Mouse (Mus musculus) spleen, adult 2 months (tissue): ENCODE data around the gene Lama1. TPM values are rescaled to one million over a fixed set of nuclear protein-coding genes. Genes with fewer than 3 reads are reported as not detected.

Experiments used
- DNase-seq, 2 experiments: peaks; one replicate each; pipeline versions ENCODE4 v3.0.0 to v3.0.0-alpha.2; 2012 to 2021; ENCODE audit warnings: low spot score in 2 of 2, low read depth in 1 of 2
- H3K27ac ChIP-seq: fragments of 200-500 bp; 2 replicates; pipeline ENCODE4 v1.5.1; 2012; ENCODE audit warnings: low read length, inconsistent platforms; ENCODE audit not compliant: insufficient read depth
- H3K27me3 ChIP-seq: fragments of 200-500 bp; 2 replicates; pipeline ENCODE4 v1.6.1; 2012; ENCODE audit warnings: mild to moderate bottlenecking, moderate library complexity, low read length, inconsistent platforms; ENCODE audit not compliant: control insufficient read depth, insufficient read depth
- H3K36me3 ChIP-seq: fragments of 200-500 bp; 2 replicates; pipeline ENCODE4 v1.6.1; 2012; ENCODE audit warnings: mild to moderate bottlenecking, low read length, inconsistent platforms; ENCODE audit not compliant: control insufficient read depth, insufficient read depth
- H3K4me1 ChIP-seq: fragments of 200-500 bp; 2 replicates; pipeline ENCODE4 v1.6.1; 2011; ENCODE audit warnings: inconsistent platforms; ENCODE audit not compliant: control insufficient read depth, insufficient read depth, insufficient read length
- H3K4me3 ChIP-seq: fragments of 200-500 bp; 2 replicates; pipeline ENCODE4 v1.5.1; 2011; ENCODE audit warnings: mild to moderate bottlenecking, inconsistent platforms; ENCODE audit not compliant: insufficient read depth, insufficient read length; ENCODE audit errors: extremely low read depth
- CTCF ChIP-seq: fragments of 200-500 bp; IDR thresholded peaks from 2 replicates; pipeline ENCODE4 v1.5.1; 2011; ENCODE audit warnings: mild to moderate bottlenecking, inconsistent platforms; ENCODE audit not compliant: insufficient read depth, insufficient read length, insufficient replicate concordance; ENCODE audit errors: extremely low read depth
- POLR2A ChIP-seq: fragments of 200-500 bp; IDR thresholded peaks from 2 replicates; pipeline ENCODE4 v1.6.1; 2011; ENCODE audit warnings: low read depth, low read length, inconsistent platforms
- WGBS: fragments of 180-500 bp; shearing (Covaris S2); methylation state at CpG from one replicate; pipeline ENCODE4 v1.1.7; 2018; 5-methylcytosine and 5-hydroxymethylcytosine counted together
- polyA plus RNA-seq: library from polyadenylated mRNA; depleted of rRNA; stranded (reverse); fragments of >200 nt; gene quantifications from 2 replicates; pipeline ENCODE4 v1.2.3, GENCODE M21; 2012; rRNA removed

Gene Lama1
- polyA plus RNA-seq = 0.12 and 0.66 TPM in 2 replicates

DNA sequence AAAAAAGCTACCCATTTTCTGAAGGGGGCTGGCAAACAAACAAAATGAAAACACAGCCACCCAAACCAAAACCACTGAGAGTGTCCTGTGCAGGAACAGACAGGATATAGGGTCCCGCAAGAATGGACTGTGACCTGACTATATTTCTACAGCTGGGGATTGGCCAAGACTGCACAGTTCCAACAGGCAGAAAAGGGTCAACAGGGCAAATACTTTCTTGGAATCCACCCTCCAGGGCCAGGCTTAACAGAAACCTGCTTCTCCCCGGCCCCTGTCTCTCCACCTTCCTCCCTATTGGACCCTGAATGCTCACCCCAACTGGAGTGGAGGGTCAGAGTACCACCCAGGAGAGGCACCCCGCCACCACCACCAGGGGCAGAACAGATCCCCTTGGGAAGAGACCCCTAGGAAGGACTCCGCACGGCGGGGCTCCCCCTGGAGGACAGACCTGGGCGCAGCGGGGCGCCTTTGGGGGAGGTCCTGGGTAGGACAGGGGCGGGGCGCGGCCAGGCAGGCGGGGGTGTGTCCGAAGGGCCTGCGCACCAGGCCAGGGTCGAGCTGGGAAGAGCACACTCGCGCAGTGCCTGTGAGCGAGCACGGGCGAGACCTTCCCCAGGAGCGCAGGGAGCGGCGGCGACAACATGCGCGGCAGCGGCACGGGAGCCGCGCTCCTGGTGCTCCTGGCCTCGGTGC is at the start of gene Lama1:
Gene Lama1 (plus strand): TSS at position 566 of the 693 bp plus-strand sequence.
- no peak for DNase-seq

DNA sequence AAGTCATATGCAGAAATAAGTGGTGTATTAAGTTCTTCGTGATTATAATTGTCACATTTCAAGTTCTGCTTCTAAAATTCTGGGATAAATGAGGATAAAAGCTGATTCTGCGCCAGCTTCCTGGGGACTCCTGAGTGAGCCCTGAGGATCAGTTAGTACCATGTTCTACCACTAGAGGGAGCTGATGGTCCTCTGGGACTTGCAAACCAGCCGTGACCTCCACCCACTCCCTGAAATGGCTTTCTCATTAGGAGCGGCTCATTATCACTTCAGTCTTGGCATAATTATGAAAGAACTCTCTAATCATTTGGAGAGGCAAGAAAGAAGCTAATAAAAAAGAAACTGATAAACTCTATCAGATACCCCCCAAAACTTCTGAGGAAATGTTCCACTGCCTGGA is 45.6 kb upstream of the Lama1 start:
- no peaks in the 10 kb centered on the region for H3K27me3 ChIP-seq
- no peaks in the 10 kb centered on the region for H3K4me1 ChIP-seq
- DNase-seq = no peak
- no peak overlapping the region for H3K27ac ChIP-seq
- H3K36me3 ChIP-seq = no peaks in the 10 kb centered on the region
- no peak overlapping the region for H3K4me3 ChIP-seq
- WGBS = 20% methylated on average over 4 of the region's 4 CpGs
- TF ChIP-seq CTCF = peak; percentile 21; the same call in 1 of the 2 replicates
- TF ChIP-seq POLR2A = no peak

More for the DNA sequence above, at the start of gene Lama1:
- no peaks in the 10 kb centered on the region for H3K4me1 ChIP-seq
- WGBS = 5% methylated on average over 32 of the region's 32 CpGs
- TF ChIP-seq CTCF = no peak
- no peak for TF ChIP-seq POLR2A
- H3K36me3 ChIP-seq = no peaks in the 10 kb centered on the region
- H3K4me3 ChIP-seq = peak within 1 kb of the TSS; percentile 23; the same call in 1 of the 2 replicates
- no peak within 1 kb of the TSS for H3K27ac ChIP-seq
- H3K27me3 ChIP-seq = no peaks in the 10 kb centered on the region

DNA sequence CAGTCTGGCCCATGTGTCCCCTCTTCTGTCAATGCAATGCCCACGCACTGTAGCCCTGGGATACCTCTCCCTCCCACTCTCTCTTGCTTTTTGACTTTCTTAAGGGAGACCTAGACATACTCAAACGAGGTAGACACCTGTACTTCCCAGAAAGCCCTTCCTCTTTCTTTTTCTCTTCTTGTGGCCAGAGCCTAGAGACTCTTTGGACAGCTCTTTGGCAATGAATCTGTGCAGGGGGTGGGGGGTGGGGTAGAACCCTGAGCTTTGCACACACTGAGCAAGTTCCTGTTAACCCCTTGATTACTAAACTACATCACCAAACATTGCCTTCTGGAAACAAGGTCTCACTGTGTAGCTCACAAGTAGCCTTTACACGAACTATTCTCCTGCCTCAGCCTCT is 32.8 kb upstream of the Lama1 start:
- Histone ChIP-seq H3K4me3 (no peak overlapping the region), H3K36me3 (no peaks in the 10 kb centered on the region), H3K4me1 (no peaks in the 10 kb centered on the region), H3K27me3 (no peaks in the 10 kb centered on the region), H3K27ac (no peak overlapping the region)
- WGBS = 52% methylated on average over 3 of the region's 3 CpGs
- DNase-seq = no peak
- TF ChIP-seq CTCF = no peak
- TF ChIP-seq POLR2A = no peak

DNA sequence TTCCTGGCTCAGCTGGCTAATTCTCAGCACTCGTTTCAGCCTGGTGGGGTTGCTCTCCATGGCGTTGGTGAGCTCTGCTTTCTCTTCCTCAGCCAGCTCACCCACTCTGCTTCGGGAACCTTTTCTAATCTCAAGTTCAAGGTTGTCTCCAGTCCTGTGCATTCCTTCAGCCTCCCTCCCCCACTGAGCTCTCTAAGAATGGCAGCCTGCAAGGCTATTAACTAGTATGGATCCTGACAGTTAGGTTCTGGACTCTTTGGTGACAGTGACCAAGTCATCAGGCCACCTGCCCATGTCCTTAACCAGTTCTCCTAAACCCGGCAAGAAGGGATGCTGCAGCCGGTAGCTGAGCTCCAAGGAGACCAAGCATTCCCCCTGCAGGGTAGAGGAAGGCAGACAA is 30.1 kb upstream of the Lama1 start:
- Histone ChIP-seq H3K27me3 (no peaks in the 10 kb centered on the region), H3K4me1 (no peaks in the 10 kb centered on the region), H3K27ac (no peak overlapping the region), H3K36me3 (no peaks in the 10 kb centered on the region), H3K4me3 (no peak overlapping the region)
- WGBS = 74% methylated on average over 5 of the region's 5 CpGs
- DNase-seq = no peak
- TF ChIP-seq CTCF (no peak), POLR2A (no peak)

DNA sequence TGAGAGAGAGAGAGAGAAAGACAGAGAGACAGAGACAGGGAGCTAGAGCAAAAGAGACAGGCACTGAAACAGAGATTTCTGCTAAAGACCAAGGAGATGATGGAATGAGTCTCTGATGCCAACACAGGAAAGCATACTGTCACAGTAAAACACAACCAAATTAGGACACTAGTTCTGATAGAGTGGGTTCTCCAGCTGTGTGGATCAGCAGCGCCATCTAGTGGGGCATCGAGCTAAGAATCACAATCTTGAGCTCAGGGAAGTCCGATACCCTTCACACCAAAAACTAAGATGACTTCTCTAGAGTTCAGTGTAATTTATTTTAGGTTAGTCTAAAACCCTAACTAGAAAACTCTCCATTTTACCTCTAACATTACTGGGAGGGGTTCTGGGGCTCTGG is 29.1 kb upstream of the Lama1 start:
- no peak for DNase-seq
- H3K4me3 ChIP-seq = no peak overlapping the region
- H3K36me3 ChIP-seq = no peaks in the 10 kb centered on the region
- H3K27ac ChIP-seq = no peak overlapping the region
- 14% methylated on average over 3 of the region's 3 CpGs for WGBS
- no peaks in the 10 kb centered on the region for H3K4me1 ChIP-seq
- H3K27me3 ChIP-seq = no peaks in the 10 kb centered on the region
- TF ChIP-seq CTCF (no peak), POLR2A (no peak)

DNA sequence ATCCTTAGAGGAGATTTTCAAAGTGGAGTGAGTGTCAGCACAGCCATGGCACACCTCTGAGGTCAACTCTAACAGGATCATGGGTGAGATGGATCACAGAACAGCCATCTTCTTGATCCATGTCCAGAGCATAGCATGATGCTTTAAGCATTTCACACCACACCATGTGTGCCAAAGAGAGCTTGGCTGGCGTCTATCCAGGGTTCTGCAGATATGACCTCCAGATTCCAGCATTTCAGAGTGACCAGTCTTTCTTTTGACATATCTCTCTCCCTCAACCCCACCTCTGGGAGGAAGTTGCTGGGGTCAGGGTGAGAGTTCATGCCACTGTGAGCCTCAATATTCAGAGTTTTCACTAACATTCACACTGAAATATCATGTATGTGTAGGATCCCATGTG is 18.5 kb upstream of the Lama1 start:
- no peaks in the 10 kb centered on the region for H3K27me3 ChIP-seq
- no peak overlapping the region for H3K4me3 ChIP-seq
- no peaks in the 10 kb centered on the region for H3K36me3 ChIP-seq
- no peaks in the 10 kb centered on the region for H3K4me1 ChIP-seq
- H3K27ac ChIP-seq = no peak overlapping the region
- TF ChIP-seq CTCF (no peak), POLR2A (no peak)
- no peak for DNase-seq
- 96% methylated on average over 1 of the region's 1 CpGs for WGBS

DNA sequence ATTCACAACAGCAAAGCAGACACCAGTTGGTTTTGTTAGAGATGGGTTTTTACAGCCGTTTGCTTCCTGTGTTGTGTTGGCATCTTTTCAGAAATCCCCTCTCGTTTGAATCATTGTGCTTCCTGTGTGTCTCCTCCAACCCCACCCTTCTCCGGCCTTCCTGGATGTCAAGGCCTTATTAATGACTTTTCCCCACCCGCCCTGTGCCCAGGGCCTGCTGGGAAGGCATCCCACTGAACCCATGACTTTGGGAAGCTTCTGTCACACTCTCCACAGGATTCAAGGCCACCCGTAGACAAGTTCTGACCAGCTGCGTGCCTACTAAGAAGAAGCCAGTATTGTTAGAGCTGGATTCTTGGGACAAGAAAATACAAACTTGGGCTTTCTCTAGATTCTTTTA is 16.0 kb upstream of the Lama1 start:
- TF ChIP-seq CTCF (no peak), POLR2A (no peak)
- WGBS = 67% methylated on average over 6 of the region's 6 CpGs
- no peak for DNase-seq
- Histone ChIP-seq H3K36me3 (no peaks in the 10 kb centered on the region), H3K4me1 (no peaks in the 10 kb centered on the region), H3K27me3 (no peaks in the 10 kb centered on the region), H3K27ac (no peak overlapping the region), H3K4me3 (no peak overlapping the region)
